Mouse (Mus musculus): ENCODE measurements around the gene Krt77. TPM values are rescaled to one million over a fixed set of nuclear protein-coding genes. Genes with fewer than 3 reads are reported as not detected.

The Krt77 gene
- total and polyA plus RNA-seq, 3 experiments, result 0.05 TPM; not detected in 2

GRCm38 (mm10) chr15:101879776-101880175 lies 10.3 kb upstream of the Krt77 start:
- no peak overlapping the region for H3K4me3 ChIP-seq (ENCODE audit: low read depth, low read length)
- ATAC-seq (ENCODE audit: extremely low read depth, insufficient number of reproducible peaks, low FRiP score, poor library complexity, severe bottlenecking) (no peak), DNase-seq (ENCODE audit: low spot score) (no peak)
- H3K9me3 ChIP-seq (replicated peaks), result peaks cover 10% of the 10 kb centered on the region
- peaks cover 3% of the 10 kb centered on the region; the same call in 1 of the 2 replicates for H3K27me3 ChIP-seq (ENCODE audit: insufficient read depth, low read length)
- TF ChIP-seq POLR2AphosphoS5 (IDR thresholded peaks at IDR 0.05; ENCODE audit: insufficient replicate concordance, low read depth, low read length) (no peak), CTCF (IDR thresholded peaks at IDR 0.05; ENCODE audit: low read depth, low read length) (no peak), GATA2 (IDR thresholded peaks at IDR 0.05; ENCODE audit: borderline replicate concordance, low read depth, low read length) (no peak), TAL1 (conservative IDR thresholded peaks at IDR 0.05; ENCODE audit: low read depth, low read length) (no peak), GATA1 (IDR thresholded peaks at IDR 0.05; ENCODE audit: borderline replicate concordance, low read length) (no peak)
- no peaks in the 10 kb centered on the region for H3K4me1 ChIP-seq (ENCODE audit: insufficient read depth, low read depth, low read length)
- no peaks in the 10 kb centered on the region for H3K36me3 ChIP-seq (replicated peaks)

- no peak for DNase-seq (ENCODE audit: low spot score)
- Histone ChIP-seq H3K4me1 (ENCODE audit: insufficient read depth, low read depth, low read length) (no peaks in the 10 kb centered on the region), H3K36me3 (replicated peaks) (no peaks in the 10 kb centered on the region), H3K27me3 (ENCODE audit: insufficient read depth, low read length) (no peaks in the 10 kb centered on the region), H3K9me3 (replicated peaks) (peaks cover 8% of the 10 kb centered on the region), H3K4me3 (ENCODE audit: low read depth, low read length) (no peak overlapping the region)
- no peak for ATAC-seq (ENCODE audit: extremely low read depth, insufficient number of reproducible peaks, low FRiP score, poor library complexity, severe bottlenecking)
- no peak for TF ChIP-seq TAL1 (conservative IDR thresholded peaks at IDR 0.05; ENCODE audit: low read depth, low read length)
- TF ChIP-seq GATA2 (IDR thresholded peaks at IDR 0.05; ENCODE audit: borderline replicate concordance, low read depth, low read length), result no peak
- TF ChIP-seq POLR2AphosphoS5 (IDR thresholded peaks at IDR 0.05; ENCODE audit: insufficient replicate concordance, low read depth, low read length), result no peak
- TF ChIP-seq CTCF (IDR thresholded peaks at IDR 0.05; ENCODE audit: low read depth, low read length), result no peak
- no peak for TF ChIP-seq GATA1 (IDR thresholded peaks at IDR 0.05; ENCODE audit: borderline replicate concordance, low read length)
Observed at GRCm38 (mm10) chr15:101878041-101878440, 8.5 kb upstream of the Krt77 start.

GRCm38 (mm10) chr15:101874383-101874782 lies 4.9 kb upstream of the Krt77 start:
- ATAC-seq (ENCODE audit: extremely low read depth, insufficient number of reproducible peaks, low FRiP score, poor library complexity, severe bottlenecking), result no peak
- H3K9me3 ChIP-seq (replicated peaks), result peaks cover 8% of the 10 kb centered on the region
- TF ChIP-seq TAL1 (conservative IDR thresholded peaks at IDR 0.05; ENCODE audit: low read depth, low read length), result no peak
- TF ChIP-seq POLR2AphosphoS5 (IDR thresholded peaks at IDR 0.05; ENCODE audit: insufficient replicate concordance, low read depth, low read length), result no peak
- no peak for TF ChIP-seq GATA2 (IDR thresholded peaks at IDR 0.05; ENCODE audit: borderline replicate concordance, low read depth, low read length)
- no peak for TF ChIP-seq CTCF (IDR thresholded peaks at IDR 0.05; ENCODE audit: low read depth, low read length)
- TF ChIP-seq GATA1 (IDR thresholded peaks at IDR 0.05; ENCODE audit: borderline replicate concordance, low read length), result no peak
- no peak for DNase-seq (ENCODE audit: low spot score)
- H3K36me3 ChIP-seq (replicated peaks), result no peaks in the 10 kb centered on the region
- no peak overlapping the region for H3K4me3 ChIP-seq (ENCODE audit: low read depth, low read length)
- H3K27me3 ChIP-seq (ENCODE audit: insufficient read depth, low read length), result no peaks in the 10 kb centered on the region
- no peaks in the 10 kb centered on the region for H3K4me1 ChIP-seq (ENCODE audit: insufficient read depth, low read depth, low read length)

GRCm38 (mm10) chr15:101873231-101873630 lies 3.7 kb upstream of the Krt77 start:
- H3K4me3 ChIP-seq (ENCODE audit: low read depth, low read length), result no peak overlapping the region
- peaks cover 14% of the 10 kb centered on the region for H3K9me3 ChIP-seq (replicated peaks)
- TF ChIP-seq CTCF (IDR thresholded peaks at IDR 0.05; ENCODE audit: low read depth, low read length) (no peak), POLR2AphosphoS5 (IDR thresholded peaks at IDR 0.05; ENCODE audit: insufficient replicate concordance, low read depth, low read length) (no peak), GATA1 (IDR thresholded peaks at IDR 0.05; ENCODE audit: borderline replicate concordance, low read length) (no peak), TAL1 (conservative IDR thresholded peaks at IDR 0.05; ENCODE audit: low read depth, low read length) (no peak), GATA2 (IDR thresholded peaks at IDR 0.05; ENCODE audit: borderline replicate concordance, low read depth, low read length) (no peak)
- no peak for DNase-seq (ENCODE audit: low spot score)
- H3K36me3 ChIP-seq (replicated peaks), result no peaks in the 10 kb centered on the region
- no peaks in the 10 kb centered on the region for H3K27me3 ChIP-seq (ENCODE audit: insufficient read depth, low read length)
- H3K4me1 ChIP-seq (ENCODE audit: insufficient read depth, low read depth, low read length), result no peaks in the 10 kb centered on the region
- ATAC-seq (ENCODE audit: extremely low read depth, insufficient number of reproducible peaks, low FRiP score, poor library complexity, severe bottlenecking), result no peak

GRCm38 (mm10) chr15:101866754-101867153 lies 2.8 kb downstream of the Krt77 start:
- no peak for DNase-seq (ENCODE audit: low spot score)
- no peak for ATAC-seq (ENCODE audit: extremely low read depth, insufficient number of reproducible peaks, low FRiP score, poor library complexity, severe bottlenecking)
- H3K4me1 ChIP-seq (ENCODE audit: insufficient read depth, low read depth, low read length), result no peaks in the 10 kb centered on the region
- no peak overlapping the region for H3K4me3 ChIP-seq (ENCODE audit: low read depth, low read length)
- H3K27me3 ChIP-seq (ENCODE audit: insufficient read depth, low read length), result no peaks in the 10 kb centered on the region
- H3K9me3 ChIP-seq (replicated peaks), result peaks cover 10% of the 10 kb centered on the region
- no peaks in the 10 kb centered on the region for H3K36me3 ChIP-seq (replicated peaks)
- TF ChIP-seq GATA2 (IDR thresholded peaks at IDR 0.05; ENCODE audit: borderline replicate concordance, low read depth, low read length) (no peak), GATA1 (IDR thresholded peaks at IDR 0.05; ENCODE audit: borderline replicate concordance, low read length) (no peak), TAL1 (conservative IDR thresholded peaks at IDR 0.05; ENCODE audit: low read depth, low read length) (no peak), POLR2AphosphoS5 (IDR thresholded peaks at IDR 0.05; ENCODE audit: insufficient replicate concordance, low read depth, low read length) (no peak), CTCF (IDR thresholded peaks at IDR 0.05; ENCODE audit: low read depth, low read length) (no peak)

- Histone ChIP-seq H3K4me1 (ENCODE audit: insufficient read depth, low read depth, low read length) (no peaks in the 10 kb centered on the region), H3K27me3 (ENCODE audit: insufficient read depth, low read length) (no peaks in the 10 kb centered on the region), H3K4me3 (ENCODE audit: low read depth, low read length) (no peak overlapping the region), H3K36me3 (replicated peaks) (no peaks in the 10 kb centered on the region), H3K9me3 (replicated peaks) (peaks cover 25% of the 10 kb centered on the region)
- DNase-seq (ENCODE audit: low spot score), result no peak
- TF ChIP-seq GATA1 (IDR thresholded peaks at IDR 0.05; ENCODE audit: borderline replicate concordance, low read length) (no peak), GATA2 (IDR thresholded peaks at IDR 0.05; ENCODE audit: borderline replicate concordance, low read depth, low read length) (no peak), TAL1 (conservative IDR thresholded peaks at IDR 0.05; ENCODE audit: low read depth, low read length) (no peak)
- ATAC-seq (ENCODE audit: extremely low read depth, insufficient number of reproducible peaks, low FRiP score, poor library complexity, severe bottlenecking), result no peak
Observed at GRCm38 (mm10) chr15:101860421-101861130, 8.9 kb downstream of the Krt77 start.

All from G1E (cell line).